Mouse (Mus musculus): ENCODE measurements around the gene Hdac5. TPM values are rescaled to one million over a fixed set of nuclear protein-coding genes. Genes with fewer than 3 reads are reported as not detected.
A peak's percentile ranks its signal among the peaks of the same experiment; 100 is the strongest.

Gene Hdac5
- polyA plus RNA-seq, 2 experiments: 7.3 to 8.8 TPM

DNA sequence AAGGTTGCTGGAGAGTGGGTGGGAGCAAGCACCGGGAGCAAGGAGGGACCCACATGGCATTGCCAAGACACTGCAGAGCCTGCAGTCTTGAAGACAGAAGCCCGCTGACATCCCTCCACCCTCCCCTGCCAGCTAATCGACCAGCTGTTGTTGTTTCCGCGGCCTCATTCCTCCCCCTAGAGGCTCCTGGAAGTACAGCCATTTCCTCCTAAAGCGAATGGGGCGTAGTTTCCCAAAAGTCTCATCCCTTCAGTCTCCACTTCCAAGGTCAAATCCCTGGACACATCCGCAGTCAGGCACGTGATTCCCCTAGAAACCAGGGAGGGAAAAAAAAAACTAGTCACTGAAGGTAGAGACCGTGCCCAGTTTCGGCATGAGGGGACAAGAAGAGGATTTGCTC is 37.5 kb upstream of the Hdac5 start:
- Histone ChIP-seq H3K4me3 (ENCODE audit: insufficient read depth in 1 of 2, low read depth in 2 of 2, low read length in 2 of 2) (no peak overlapping the region), H3K4me2 (ENCODE audit: low read depth) (no peak overlapping the region), H3K27me3 (ENCODE audit: control insufficient read depth, insufficient read depth, low read length) (no peaks in the 10 kb centered on the region), H3K36me3 (replicated peaks; ENCODE audit: control insufficient read depth, insufficient read depth, low read depth) (peaks cover 3% of the 10 kb centered on the region; the same call in 1 of the 2 replicates), H3K9ac (replicated peaks) (no peak overlapping the region), H3K4me1 (replicated peaks; ENCODE audit: control insufficient read depth in 2 of 2, insufficient read depth in 2 of 2, low read length in 1 of 2) (0 out of 4 replicates have a peak, but pooled peaks cover 0 to 2% of the 10 kb centered on the region in 2 experiments), H3K9me3 (ENCODE audit: control insufficient read depth, low read length) (no peaks in the 10 kb centered on the region), H3K27ac (no peak overlapping the region)
- TF ChIP-seq CTCF (IDR thresholded peaks at IDR 0.05; ENCODE audit: low read depth): peak; percentile 83
- no peak for TF ChIP-seq EP300 (IDR thresholded peaks at IDR 0.05; ENCODE audit: low read depth)
- DNase-seq (ENCODE audit: low read depth in 3 of 3, low spot score in 3 of 3) (no peak), ATAC-seq (ENCODE audit: insufficient read depth) (no peak; the same call in 1 of the 2 replicates)
- WGBS (ENCODE audit: insufficient replicate concordance): 9% methylated on average over 11 of the region's 11 CpGs

DNA sequence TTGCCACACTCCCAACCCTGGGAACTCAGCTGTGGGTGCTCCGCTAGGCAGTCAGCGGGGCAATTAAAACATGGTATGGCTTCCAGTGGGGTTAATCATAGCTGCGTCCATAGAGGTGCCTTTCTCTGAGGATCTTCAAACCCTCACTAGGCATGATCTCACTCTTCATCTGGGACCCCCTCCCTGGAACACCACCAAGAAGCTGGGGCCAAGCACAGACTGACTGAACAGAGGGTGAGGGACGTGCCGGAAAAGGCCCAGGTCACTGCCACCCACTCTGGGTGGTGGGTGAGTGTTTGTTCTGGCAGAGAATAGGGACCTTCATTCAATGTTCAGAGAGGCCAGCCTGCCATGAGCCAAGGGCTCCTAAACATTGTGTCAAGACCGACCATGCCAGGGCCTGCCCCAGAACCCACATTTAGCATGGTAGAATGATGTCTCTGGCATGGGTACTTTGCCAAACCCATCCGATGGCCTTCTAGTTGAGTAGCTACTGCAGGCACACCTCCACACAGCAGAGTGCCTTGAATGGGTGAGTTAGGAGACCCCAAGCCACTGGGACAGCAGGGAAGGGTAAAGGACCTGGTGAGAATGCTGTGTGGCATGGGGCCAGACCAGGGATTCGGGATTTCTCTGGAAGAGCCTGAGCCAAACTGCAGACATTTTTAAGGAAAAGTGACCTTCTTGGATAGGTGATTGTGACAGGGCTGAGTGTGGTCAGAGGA is 36.8 kb upstream of the Hdac5 start:
- Histone ChIP-seq H3K27ac (no peak overlapping the region), H3K27me3 (ENCODE audit: control insufficient read depth, insufficient read depth, low read length) (no peaks in the 10 kb centered on the region), H3K9ac (replicated peaks) (no peak overlapping the region), H3K4me3 (ENCODE audit: insufficient read depth in 1 of 2, low read depth in 2 of 2, low read length in 2 of 2) (no peak overlapping the region), H3K4me1 (replicated peaks; ENCODE audit: control insufficient read depth in 2 of 2, insufficient read depth in 2 of 2, low read length in 1 of 2) (0 out of 4 replicates have a peak, but pooled peaks cover 0 to 2% of the 10 kb centered on the region in 2 experiments), H3K36me3 (replicated peaks; ENCODE audit: control insufficient read depth, insufficient read depth, low read depth) (peaks cover 4% of the 10 kb centered on the region; the same call in 1 of the 2 replicates), H3K4me2 (ENCODE audit: low read depth) (no peak overlapping the region), H3K9me3 (ENCODE audit: control insufficient read depth, low read length) (no peaks in the 10 kb centered on the region)
- TF ChIP-seq CTCF (IDR thresholded peaks at IDR 0.05; ENCODE audit: low read depth) (no peak), EP300 (IDR thresholded peaks at IDR 0.05; ENCODE audit: low read depth) (no peak)
- no peak for DNase-seq (ENCODE audit: low read depth in 3 of 3, low spot score in 3 of 3)
- ATAC-seq (ENCODE audit: insufficient read depth): no peak
- 79% methylated on average over 8 of the region's 8 CpGs for WGBS (ENCODE audit: insufficient replicate concordance)

DNA sequence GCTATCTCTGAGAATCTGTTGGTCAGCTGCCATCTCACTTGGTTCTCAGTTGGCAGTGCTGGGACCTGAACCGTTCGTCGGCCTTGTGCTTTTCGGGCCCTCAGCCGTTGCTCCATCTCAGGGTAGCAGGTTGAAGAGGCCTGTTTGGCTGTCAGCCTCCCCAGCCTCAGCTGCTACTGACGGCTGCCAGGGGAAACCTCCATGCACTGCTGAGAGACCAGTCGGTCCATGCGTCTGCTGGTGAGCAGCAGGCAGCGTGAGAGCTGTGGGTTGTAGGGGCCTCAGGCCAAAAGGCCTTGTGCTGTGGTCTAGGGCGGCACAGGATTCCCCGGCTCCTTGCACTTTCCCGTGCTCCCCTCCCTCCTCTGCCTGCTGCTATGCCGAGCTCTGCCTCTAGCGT is 35.9 kb upstream of the Hdac5 start:
- Histone ChIP-seq H3K27me3 (ENCODE audit: control insufficient read depth, insufficient read depth, low read length) (no peaks in the 10 kb centered on the region), H3K4me2 (ENCODE audit: low read depth) (no peak overlapping the region), H3K9ac (replicated peaks) (no peak overlapping the region), H3K4me3 (ENCODE audit: insufficient read depth in 1 of 2, low read depth in 2 of 2, low read length in 2 of 2) (no peak overlapping the region), H3K4me1 (replicated peaks; ENCODE audit: control insufficient read depth in 2 of 2, insufficient read depth in 2 of 2, low read length in 1 of 2) (0 out of 4 replicates have a peak, but pooled peaks cover 0 to 2% of the 10 kb centered on the region in 2 experiments), H3K9me3 (ENCODE audit: control insufficient read depth, low read length) (no peaks in the 10 kb centered on the region), H3K27ac (no peak overlapping the region), H3K36me3 (replicated peaks; ENCODE audit: control insufficient read depth, insufficient read depth, low read depth) (peaks cover 4% of the 10 kb centered on the region)
- ATAC-seq (ENCODE audit: insufficient read depth) (no peak), DNase-seq (ENCODE audit: low read depth in 3 of 3, low spot score in 3 of 3) (no peak)
- 72% methylated on average over 14 of the region's 14 CpGs for WGBS (ENCODE audit: insufficient replicate concordance)
- TF ChIP-seq CTCF (IDR thresholded peaks at IDR 0.05; ENCODE audit: low read depth): no peak
- TF ChIP-seq EP300 (IDR thresholded peaks at IDR 0.05; ENCODE audit: low read depth): no peak

DNA sequence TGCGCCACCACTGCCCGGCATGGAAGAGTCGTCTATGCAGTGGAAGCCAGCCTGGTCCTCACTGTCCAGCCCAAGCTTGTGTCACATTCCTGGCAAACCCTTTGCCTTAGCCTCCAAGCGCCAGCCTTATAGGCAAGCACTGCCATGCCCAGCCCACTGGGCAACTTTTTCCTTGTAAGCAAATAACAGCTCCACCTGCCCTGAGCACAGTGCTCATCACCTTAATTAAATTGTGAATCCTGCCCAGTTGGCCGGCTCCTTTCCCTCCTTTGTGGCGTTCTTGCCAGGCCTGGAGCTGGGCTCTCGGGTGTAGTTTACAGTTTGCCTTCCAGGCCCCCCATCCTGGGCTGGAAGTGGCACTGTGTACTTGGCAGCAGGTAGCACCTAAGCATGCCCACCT is 33.2 kb upstream of the Hdac5 start:
- H3K4me1 ChIP-seq (replicated peaks; ENCODE audit: control insufficient read depth in 2 of 2, insufficient read depth in 2 of 2, low read length in 1 of 2): peaks cover 3 to 5% of the 10 kb centered on the region in 2 experiments
- peaks cover 17% of the 10 kb centered on the region for H3K36me3 ChIP-seq (replicated peaks; ENCODE audit: control insufficient read depth, insufficient read depth, low read depth)
- no peak overlapping the region for H3K27ac ChIP-seq

DNA sequence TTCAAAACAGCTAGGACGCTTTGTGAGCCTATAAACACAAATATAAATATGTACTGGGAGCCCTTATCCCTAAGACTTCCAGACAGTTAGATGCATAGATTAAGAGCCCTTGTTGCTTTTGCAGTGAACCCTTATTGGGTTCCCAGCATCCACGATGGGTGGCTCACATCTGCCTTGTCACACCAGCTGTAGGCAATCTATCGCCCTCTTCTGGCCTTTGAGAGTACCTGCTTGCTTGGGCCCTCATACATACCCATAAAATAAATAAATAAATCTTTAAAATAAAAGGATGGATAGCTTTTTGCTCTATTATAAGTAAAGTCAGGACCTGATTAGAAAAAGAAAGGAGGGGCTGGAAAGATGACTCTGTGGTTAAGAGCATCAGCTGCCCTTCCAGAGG is 28.6 kb upstream of the Hdac5 start:
- DNase-seq (ENCODE audit: low read depth in 3 of 3, low spot score in 3 of 3) (no peak), ATAC-seq (ENCODE audit: insufficient read depth) (no peak)
- TF ChIP-seq CTCF (IDR thresholded peaks at IDR 0.05; ENCODE audit: low read depth) (peak; percentile 56), EP300 (IDR thresholded peaks at IDR 0.05; ENCODE audit: low read depth) (no peak)
- Histone ChIP-seq H3K4me2 (ENCODE audit: low read depth) (no peak overlapping the region), H3K36me3 (replicated peaks; ENCODE audit: control insufficient read depth, insufficient read depth, low read depth) (peaks cover 17% of the 10 kb centered on the region), H3K4me3 (ENCODE audit: insufficient read depth in 1 of 2, low read depth in 2 of 2, low read length in 2 of 2) (no peak overlapping the region), H3K9ac (replicated peaks) (no peak overlapping the region), H3K27me3 (ENCODE audit: control insufficient read depth, insufficient read depth, low read length) (no peaks in the 10 kb centered on the region), H3K27ac (no peak overlapping the region), H3K4me1 (replicated peaks; ENCODE audit: control insufficient read depth in 2 of 2, insufficient read depth in 2 of 2, low read length in 1 of 2) (peaks cover 6 to 7% of the 10 kb centered on the region in 2 experiments), H3K9me3 (ENCODE audit: control insufficient read depth, low read length) (no peaks in the 10 kb centered on the region)
- WGBS (ENCODE audit: insufficient replicate concordance): 78% methylated on average over 3 of the region's 3 CpGs

More for the DNA sequence above, 33.2 kb upstream of the Hdac5 start:
- no peak overlapping the region for H3K4me3 ChIP-seq (ENCODE audit: insufficient read depth in 1 of 2, low read depth in 2 of 2, low read length in 2 of 2)
- no peak overlapping the region for H3K4me2 ChIP-seq (ENCODE audit: low read depth)
- DNase-seq (ENCODE audit: low read depth in 3 of 3, low spot score in 3 of 3) (no peak), ATAC-seq (ENCODE audit: insufficient read depth) (no peak)
- H3K9me3 ChIP-seq (ENCODE audit: control insufficient read depth, low read length): no peaks in the 10 kb centered on the region
- H3K27me3 ChIP-seq (ENCODE audit: control insufficient read depth, insufficient read depth, low read length): no peaks in the 10 kb centered on the region
- WGBS (ENCODE audit: insufficient replicate concordance): 89% methylated on average over 7 of the region's 7 CpGs
- no peak for TF ChIP-seq CTCF (IDR thresholded peaks at IDR 0.05; ENCODE audit: low read depth)
- no peak overlapping the region for H3K9ac ChIP-seq (replicated peaks)
